Mouse (Mus musculus) thymus, adult 18-20 months (tissue): ENCODE measurements around the gene Foxo1.
A peak's percentile ranks its signal among the peaks of the same experiment; 100 is the strongest.

ENCODE experiments used
- DNase-seq, 2 experiments: peaks; one replicate each; pipeline ENCODE4 v3.0.0; 2022; ENCODE audit warnings: mixed read lengths in 2 of 2

Gene Foxo1

GRCm38 (mm10) chr3:52268737-52269513 lies 789 bp downstream of the Foxo1 start:
- DNase-seq, result peak; percentile 33 to 46

GRCm38 (mm10) chr3:52269514-52270351 lies 1.6 kb downstream of the Foxo1 start:
- peak; percentile 49 for DNase-seq

- no peak for DNase-seq
These were observed 2.4 kb downstream of the Foxo1 start for GRCm38 (mm10) chr3:52270511-52270910.

- no peak for DNase-seq
These were observed 3.2 kb downstream of the Foxo1 start for GRCm38 (mm10) chr3:52271376-52271775.

- no peak for DNase-seq
These were observed 4.3 kb downstream of the Foxo1 start for GRCm38 (mm10) chr3:52272376-52272865.

GRCm38 (mm10) chr3:52274475-52274874 lies 6.3 kb downstream of the Foxo1 start:
- no peak for DNase-seq

GRCm38 (mm10) chr3:52275037-52275555 lies 7.0 kb downstream of the Foxo1 start:
- DNase-seq, result no peak

GRCm38 (mm10) chr3:52280681-52281080 lies 12.5 kb downstream of the Foxo1 start:
- no peak for DNase-seq

GRCm38 (mm10) chr3:52281882-52282281 lies 13.7 kb downstream of the Foxo1 start:
- no peak for DNase-seq

- no peak for DNase-seq
These were observed 14.2 kb downstream of the Foxo1 start for GRCm38 (mm10) chr3:52282369-52282768.

- DNase-seq, result no peak
These were observed 15.4 kb downstream of the Foxo1 start for GRCm38 (mm10) chr3:52283521-52283920.

GRCm38 (mm10) chr3:52290811-52291210 lies 22.7 kb downstream of the Foxo1 start:
- DNase-seq, result no peak

GRCm38 (mm10) chr3:52292498-52292897 lies 24.4 kb downstream of the Foxo1 start:
- no peak for DNase-seq

- DNase-seq, result no peak
These were observed 25.8 kb downstream of the Foxo1 start for GRCm38 (mm10) chr3:52293946-52294345.

- no peak for DNase-seq
These were observed 27.6 kb downstream of the Foxo1 start for GRCm38 (mm10) chr3:52295688-52296087.

GRCm38 (mm10) chr3:52296224-52296760 lies 28.2 kb downstream of the Foxo1 start:
- DNase-seq, result no peak

GRCm38 (mm10) chr3:52297291-52298018 lies 29.3 kb downstream of the Foxo1 start:
- DNase-seq, result no peak

- no peak for DNase-seq
These were observed 30.5 kb downstream of the Foxo1 start for GRCm38 (mm10) chr3:52298683-52299082.

GRCm38 (mm10) chr3:52299376-52299775 lies 31.2 kb downstream of the Foxo1 start:
- peak in 1 of 2 experiments; percentile 36 for DNase-seq

GRCm38 (mm10) chr3:52300517-52300916 lies 32.4 kb downstream of the Foxo1 start:
- DNase-seq, result no peak

- DNase-seq, result no peak
These were observed 35.2 kb downstream of the Foxo1 start for GRCm38 (mm10) chr3:52303301-52303700.

GRCm38 (mm10) chr3:52308586-52309321 lies 40.6 kb downstream of the Foxo1 start:
- no peak for DNase-seq
